Mouse (Mus musculus) midbrain, embryonic 14.5 days (tissue): ENCODE results near the gene Nol7. TPM values are rescaled to one million over a fixed set of nuclear protein-coding genes. Genes with fewer than 3 reads are reported as not detected.

Experiments
- ATAC-seq: fragments of 200-750 bp; cut with Nextera tagmentation; 2 replicates; pipeline ENCODE4 v1.8.0; 2017; ENCODE audit warnings: moderate number of reproducible peaks, moderate library complexity; ENCODE audit not compliant: low FRiP score, low TSS enrichment
- DNase-seq: peaks from one replicate; pipeline ENCODE4 v3.0.0-alpha.2; 2015
- H3K27ac ChIP-seq: fragments of 300-500 bp; sonication (generic); replicated peaks from 2 replicates; pipeline ENCODE4 v1.5.1; 2014; ENCODE audit warnings: mild to moderate bottlenecking, low read depth, low read length, moderate library complexity
- H3K27me3 ChIP-seq: fragments of 300-500 bp; sonication (generic); 2 replicates; pipeline ENCODE4 v1.6.1; 2014; ENCODE audit warnings: low read length, control low read depth, mixed read lengths; ENCODE audit not compliant: control insufficient read depth, insufficient read depth
- H3K36me3 ChIP-seq: fragments of 300-500 bp; sonication (generic); 2 replicates; pipeline ENCODE4 v1.6.1; 2014; ENCODE audit warnings: low read length, control low read depth; ENCODE audit not compliant: control insufficient read depth, insufficient read depth
- H3K4me1 ChIP-seq: fragments of 300-500 bp; sonication (generic); 2 replicates; pipeline ENCODE4 v1.6.1; 2014; ENCODE audit warnings: mild to moderate bottlenecking, antibody characterized with exemption, low read length, control low read depth; ENCODE audit not compliant: control insufficient read depth, insufficient read depth
- H3K4me2 ChIP-seq: fragments of 300-500 bp; sonication (generic); 2 replicates; pipeline ENCODE4 v1.6.1; 2014; ENCODE audit warnings: mild to moderate bottlenecking, low read length, moderate library complexity
- H3K4me3 ChIP-seq: fragments of 300-500 bp; sonication (generic); replicated peaks from 2 replicates; pipeline ENCODE4 v1.5.1; 2014; ENCODE audit warnings: low read depth, low read length
- H3K9ac ChIP-seq: fragments of 300-500 bp; sonication (generic); replicated peaks from 2 replicates; pipeline ENCODE4 v1.6.1; 2014; ENCODE audit warnings: mild to moderate bottlenecking, low read length, moderate library complexity
- H3K9me3 ChIP-seq: fragments of 300-500 bp; sonication (generic); 2 replicates; pipeline ENCODE4 v1.6.1; 2016; ENCODE audit warnings: low read length, control low read depth, mixed read lengths; ENCODE audit not compliant: control insufficient read depth
- WGBS: fragments of 180-500 bp; shearing (Covaris S2); extraction: QIAGEN DNeasy Blood & Tissue Kit; methylation state at CpG from one replicate; pipeline ENCODE4 v1.1.7; 2014; 5-methylcytosine and 5-hydroxymethylcytosine counted together
- polyA plus RNA-seq: library from polyadenylated mRNA; unstranded; fragments of >200 nt; fragmentation: Nextera tagmentation; extraction: Ambion mirVana; gene quantifications from 2 replicates; pipeline ENCODE4 v1.2.1, GENCODE M21; 2014

Nol7 gene
- polyA plus RNA-seq, 1 experiment from 2014 or later = 170 TPM

- Histone ChIP-seq H3K4me3 (peak overlapping the region; percentile 70), H3K4me2 (peak overlapping the region; percentile 81), H3K27me3 (no peaks in the 10 kb centered on the region), H3K9ac (no peak overlapping the region), H3K27ac (no peak overlapping the region), H3K36me3 (peaks cover 28% of the 10 kb centered on the region), H3K4me1 (peaks cover 8% of the 10 kb centered on the region; the same call in 1 of the 2 replicates), H3K9me3 (no peaks in the 10 kb centered on the region)
- 46% methylated on average over 16 of the region's 17 CpGs for WGBS
- DNase-seq (peak; percentile 18), ATAC-seq (no peak)
These were observed 392 bp upstream of the Nol7 start for GRCm38 (mm10) chr13:43397700-43398296.

GRCm38 (mm10) chr13:43399576-43399975, 1.4 kb downstream of the Nol7 start:
- Histone ChIP-seq H3K9ac (no peak overlapping the region), H3K4me3 (peak overlapping the region; percentile 70)

GRCm38 (mm10) chr13:43412311-43412710, 14.1 kb downstream of the Nol7 start:
- H3K27me3 ChIP-seq = no peaks in the 10 kb centered on the region
- no peak overlapping the region for H3K4me2 ChIP-seq
- no peaks in the 10 kb centered on the region for H3K4me1 ChIP-seq
- no peak overlapping the region for H3K27ac ChIP-seq
- no peak overlapping the region for H3K4me3 ChIP-seq
- H3K36me3 ChIP-seq = peaks cover 65% of the 10 kb centered on the region
- ATAC-seq (no peak), DNase-seq (no peak)
- H3K9me3 ChIP-seq = no peaks in the 10 kb centered on the region
- WGBS = 90% methylated on average over 7 of the region's 7 CpGs
- H3K9ac ChIP-seq = no peak overlapping the region

More at GRCm38 (mm10) chr13:43399576-43399975, 1.4 kb downstream of the Nol7 start:
- no peak overlapping the region for H3K27ac ChIP-seq
- H3K27me3 ChIP-seq = no peaks in the 10 kb centered on the region
- no peaks in the 10 kb centered on the region for H3K9me3 ChIP-seq
- peaks cover 8% of the 10 kb centered on the region; the same call in 1 of the 2 replicates for H3K4me1 ChIP-seq
- WGBS = 88% methylated on average over 5 of the region's 5 CpGs
- H3K36me3 ChIP-seq = peaks cover 44% of the 10 kb centered on the region
- no peak for ATAC-seq
- peak overlapping the region; percentile 81 for H3K4me2 ChIP-seq
- no peak for DNase-seq

GRCm38 (mm10) chr13:43413611-43414010, 15.4 kb downstream of the Nol7 start:
- Histone ChIP-seq H3K36me3 (peaks cover 64% of the 10 kb centered on the region), H3K4me1 (no peaks in the 10 kb centered on the region), H3K27me3 (no peaks in the 10 kb centered on the region), H3K4me2 (no peak overlapping the region), H3K9me3 (no peaks in the 10 kb centered on the region), H3K4me3 (no peak overlapping the region), H3K27ac (no peak overlapping the region), H3K9ac (no peak overlapping the region)
- DNase-seq (no peak), ATAC-seq (no peak)
- WGBS = 97% methylated on average over 2 of the region's 2 CpGs

GRCm38 (mm10) chr13:43415249-43415648, 17.1 kb downstream of the Nol7 start:
- H3K9me3 ChIP-seq = no peaks in the 10 kb centered on the region
- ATAC-seq (no peak), DNase-seq (no peak)
- H3K4me2 ChIP-seq = no peak overlapping the region
- H3K27ac ChIP-seq = no peak overlapping the region
- peaks cover 72% of the 10 kb centered on the region for H3K36me3 ChIP-seq
- no peaks in the 10 kb centered on the region for H3K27me3 ChIP-seq
- H3K9ac ChIP-seq = no peak overlapping the region
- WGBS = 91% methylated on average over 1 of the region's 1 CpGs
- no peaks in the 10 kb centered on the region for H3K4me1 ChIP-seq
- no peak overlapping the region for H3K4me3 ChIP-seq

- no peaks in the 10 kb centered on the region for H3K9me3 ChIP-seq
- no peaks in the 10 kb centered on the region for H3K27me3 ChIP-seq
- no peak overlapping the region for H3K27ac ChIP-seq
- H3K4me1 ChIP-seq = no peaks in the 10 kb centered on the region
- ATAC-seq (no peak), DNase-seq (no peak)
- 98% methylated on average over 4 of the region's 4 CpGs for WGBS
- no peak overlapping the region for H3K4me3 ChIP-seq
- H3K9ac ChIP-seq = no peak overlapping the region
- H3K4me2 ChIP-seq = no peak overlapping the region
- H3K36me3 ChIP-seq = peaks cover 11% of the 10 kb centered on the region; the same call in 1 of the 2 replicates
These were observed 30.2 kb downstream of the Nol7 start for GRCm38 (mm10) chr13:43428436-43428835.

- no peaks in the 10 kb centered on the region for H3K27me3 ChIP-seq
- no peak overlapping the region for H3K4me2 ChIP-seq
- no peaks in the 10 kb centered on the region for H3K4me1 ChIP-seq
- peaks cover 7% of the 10 kb centered on the region; the same call in 1 of the 2 replicates for H3K36me3 ChIP-seq
- H3K4me3 ChIP-seq = no peak overlapping the region
- no peak overlapping the region for H3K27ac ChIP-seq
- no peaks in the 10 kb centered on the region for H3K9me3 ChIP-seq
- ATAC-seq (no peak), DNase-seq (no peak)
- H3K9ac ChIP-seq = no peak overlapping the region
- 90% methylated on average over 2 of the region's 2 CpGs for WGBS
These were observed 35.2 kb downstream of the Nol7 start for GRCm38 (mm10) chr13:43433395-43433794.

GRCm38 (mm10) chr13:43440376-43440775, 42.2 kb downstream of the Nol7 start:
- DNase-seq = no peak
- Histone ChIP-seq H3K36me3 (no peaks in the 10 kb centered on the region), H3K9me3 (no peaks in the 10 kb centered on the region), H3K4me1 (no peaks in the 10 kb centered on the region), H3K27me3 (no peaks in the 10 kb centered on the region), H3K9ac (no peak overlapping the region), H3K27ac (no peak overlapping the region), H3K4me3 (no peak overlapping the region), H3K4me2 (no peak overlapping the region)
- 92% methylated on average over 1 of the region's 1 CpGs for WGBS
- no peak for ATAC-seq

- DNase-seq = no peak
These were observed 44.4 kb downstream of the Nol7 start for GRCm38 (mm10) chr13:43442551-43442950.

More at GRCm38 (mm10) chr13:43442551-43442950, 44.4 kb downstream of the Nol7 start:
- no peaks in the 10 kb centered on the region for H3K9me3 ChIP-seq
- no peak overlapping the region for H3K9ac ChIP-seq
- H3K27me3 ChIP-seq = no peaks in the 10 kb centered on the region
- no peaks in the 10 kb centered on the region for H3K4me1 ChIP-seq
- no peak overlapping the region for H3K27ac ChIP-seq
- no peaks in the 10 kb centered on the region for H3K36me3 ChIP-seq
- H3K4me3 ChIP-seq = no peak overlapping the region
- no peak overlapping the region for H3K4me2 ChIP-seq
- ATAC-seq = no peak
- WGBS = 86% methylated on average over 1 of the region's 1 CpGs
